Mouse (Mus musculus) ovary, postnatal 36 days (tissue): ENCODE measurements around the gene Matk.
A peak's percentile ranks its signal among the peaks of the same experiment; 100 is the strongest.

ENCODE experiments used
- DNase-seq: peaks from one replicate; pipeline ENCODE4 v3.0.0; 2022; ENCODE audit warnings: low spot score, mixed read lengths

Matk gene

DNA sequence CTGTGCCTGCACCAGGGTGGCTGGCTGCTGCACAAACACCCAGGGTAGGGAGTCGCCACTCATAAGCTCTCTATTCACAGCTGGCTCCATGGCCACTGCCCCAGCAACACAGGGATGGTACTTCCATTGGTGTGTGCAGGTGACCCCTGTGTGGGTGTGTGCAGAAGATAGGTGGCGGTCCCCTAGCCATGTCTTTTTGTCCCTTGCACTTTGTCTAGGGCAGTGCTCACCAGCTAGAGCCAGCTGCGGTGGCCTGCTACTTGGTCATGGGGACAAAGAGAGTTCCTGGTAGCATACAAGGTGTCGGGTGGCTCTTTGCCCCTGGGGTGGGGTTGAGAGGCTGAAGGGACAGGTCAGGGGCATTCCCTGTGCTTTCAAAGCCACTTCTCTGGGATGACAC is 8.6 kb upstream of the Matk start:
- DNase-seq, result no peak

- DNase-seq, result peak; percentile 77
Observed at GRCm38 (mm10) chr10:81244595-81244994, 8.1 kb upstream of the Matk start.

- DNase-seq, result no peak
Observed at GRCm38 (mm10) chr10:81245166-81245565, 7.6 kb upstream of the Matk start.

DNA sequence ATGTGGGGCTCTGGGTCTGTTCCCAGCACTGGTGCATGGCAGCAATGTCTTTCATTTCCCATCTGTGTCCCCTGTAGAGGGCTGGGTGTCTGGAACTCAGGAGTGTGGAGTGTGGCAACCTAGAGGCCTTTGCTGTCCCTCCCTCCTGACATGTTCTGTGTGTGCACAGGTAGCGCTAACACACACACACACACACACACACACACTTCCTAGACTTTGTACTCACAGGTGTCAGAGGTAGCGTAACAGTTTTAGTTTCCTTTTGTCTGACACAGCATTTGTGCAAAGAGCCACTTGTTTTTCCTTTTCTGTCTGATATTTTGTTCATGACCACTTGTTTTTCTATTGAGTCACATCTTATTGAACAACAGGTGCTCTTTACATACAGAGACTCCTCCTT is 4.9 kb upstream of the Matk start:
- no peak for DNase-seq

GRCm38 (mm10) chr10:81249442-81249841 is 3.3 kb upstream of the Matk start:
- no peak for DNase-seq

- no peak for DNase-seq
Observed at GRCm38 (mm10) chr10:81254886-81255285, 2.2 kb downstream of the Matk start.

- no peak for DNase-seq
Observed at GRCm38 (mm10) chr10:81257158-81258039, 4.7 kb downstream of the Matk start.

DNA sequence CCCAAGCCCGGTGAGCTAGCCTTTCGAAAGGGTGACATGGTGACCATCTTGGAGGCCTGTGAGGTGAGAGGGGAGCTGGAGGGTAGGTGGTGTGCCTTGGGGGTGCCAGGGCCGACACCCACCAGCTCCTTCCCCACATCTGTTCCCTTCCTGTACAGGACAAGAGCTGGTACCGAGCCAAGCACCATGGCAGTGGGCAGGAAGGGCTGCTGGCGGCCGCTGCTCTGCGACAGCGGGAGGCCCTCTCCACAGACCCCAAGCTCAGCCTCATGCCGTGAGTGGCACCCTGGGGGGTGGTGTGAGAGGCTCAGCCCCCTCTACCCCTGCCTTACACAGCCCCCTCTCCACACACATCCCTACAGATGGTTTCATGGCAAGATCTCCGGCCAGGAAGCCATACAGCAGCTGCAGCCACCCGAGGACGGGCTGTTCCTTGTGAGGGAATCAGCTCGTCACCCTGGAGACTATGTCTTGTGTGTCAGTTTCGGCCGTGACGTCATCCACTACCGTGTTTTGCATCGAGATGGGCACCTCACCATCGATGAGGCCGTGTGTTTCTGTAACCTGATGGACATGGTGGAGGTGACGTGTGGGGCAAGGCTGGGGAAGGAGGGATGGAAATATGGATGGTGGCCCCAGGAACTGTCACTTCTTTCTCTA is 6.6 kb downstream of the Matk start:
- no peak for DNase-seq

GRCm38 (mm10) chr10:81261025-81261424 is 8.3 kb downstream of the Matk start:
- no peak for DNase-seq

- no peak for DNase-seq
Observed at GRCm38 (mm10) chr10:81265540-81265939, 12.8 kb downstream of the Matk start.

DNA sequence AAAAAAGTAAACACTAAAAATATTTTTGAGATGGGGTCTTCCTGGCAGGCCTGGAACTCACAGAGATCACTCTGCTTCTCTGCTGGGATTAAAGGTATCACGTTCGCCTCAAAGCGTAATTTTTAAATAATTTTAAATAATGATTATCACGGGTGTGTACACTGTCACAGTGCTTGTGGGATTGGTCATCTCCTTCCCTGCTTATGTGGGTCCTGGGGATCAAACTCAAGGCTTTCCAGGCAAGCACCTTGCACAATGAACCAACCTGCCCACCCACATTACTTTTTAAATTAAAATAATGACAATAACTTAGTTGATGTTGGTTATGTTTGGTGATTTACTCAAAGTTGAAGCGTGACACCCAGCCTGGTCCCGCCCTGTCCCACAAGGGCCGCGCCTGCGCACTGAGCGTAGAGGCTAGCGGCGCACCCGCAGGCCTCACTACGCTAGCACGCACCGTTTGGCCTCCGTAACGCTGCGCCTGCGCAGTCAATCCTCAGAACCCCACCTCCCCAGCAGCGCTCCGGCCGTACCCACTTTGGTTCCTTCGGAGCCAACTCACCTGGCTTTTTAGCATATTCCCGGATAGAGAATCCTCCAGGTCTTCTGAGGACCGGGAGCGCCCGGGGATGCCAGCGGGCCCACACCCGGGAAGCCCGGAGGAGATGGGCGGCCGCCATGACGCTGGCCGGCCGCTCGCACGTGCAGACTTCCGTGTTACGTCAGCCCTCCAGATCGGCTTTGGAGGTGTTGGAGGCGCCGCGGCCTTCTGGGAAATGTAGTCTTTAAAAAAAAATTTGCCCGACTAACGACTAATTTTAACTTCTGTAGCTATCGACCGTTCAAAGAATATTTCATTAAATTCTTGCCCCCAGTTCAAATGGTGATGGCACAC is 13.7 kb downstream of the Matk start, which contains the start of the genes Mrpl54 and Apba3:
Mrpl54 (minus strand) TSS at position 724 of the 895 bp plus-strand sequence.
Apba3 (plus strand) TSS at position 750 of the 895 bp plus-strand sequence.
- peak; percentile 97 for DNase-seq

DNA sequence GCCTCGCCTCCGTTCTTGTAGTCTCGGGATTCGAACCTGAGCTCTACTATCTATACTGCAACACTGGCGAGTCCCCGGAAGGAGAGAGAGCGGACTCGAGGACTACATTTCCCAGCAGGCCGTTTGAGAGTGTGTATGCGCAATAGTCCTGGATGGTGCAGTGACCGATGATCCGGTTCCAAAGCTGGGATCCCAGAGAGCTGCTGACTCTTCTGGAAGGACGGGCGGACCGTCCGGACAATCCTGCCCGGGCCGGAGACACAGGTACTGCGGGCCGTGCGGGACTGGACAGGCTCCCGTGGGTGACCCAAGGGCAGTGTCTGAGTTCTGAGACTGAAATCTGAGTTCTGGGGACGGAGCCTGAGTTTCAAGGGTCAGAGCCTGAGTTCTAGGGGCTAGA is 15.3 kb downstream of the Matk start:
- DNase-seq, result peak; percentile 75

DNA sequence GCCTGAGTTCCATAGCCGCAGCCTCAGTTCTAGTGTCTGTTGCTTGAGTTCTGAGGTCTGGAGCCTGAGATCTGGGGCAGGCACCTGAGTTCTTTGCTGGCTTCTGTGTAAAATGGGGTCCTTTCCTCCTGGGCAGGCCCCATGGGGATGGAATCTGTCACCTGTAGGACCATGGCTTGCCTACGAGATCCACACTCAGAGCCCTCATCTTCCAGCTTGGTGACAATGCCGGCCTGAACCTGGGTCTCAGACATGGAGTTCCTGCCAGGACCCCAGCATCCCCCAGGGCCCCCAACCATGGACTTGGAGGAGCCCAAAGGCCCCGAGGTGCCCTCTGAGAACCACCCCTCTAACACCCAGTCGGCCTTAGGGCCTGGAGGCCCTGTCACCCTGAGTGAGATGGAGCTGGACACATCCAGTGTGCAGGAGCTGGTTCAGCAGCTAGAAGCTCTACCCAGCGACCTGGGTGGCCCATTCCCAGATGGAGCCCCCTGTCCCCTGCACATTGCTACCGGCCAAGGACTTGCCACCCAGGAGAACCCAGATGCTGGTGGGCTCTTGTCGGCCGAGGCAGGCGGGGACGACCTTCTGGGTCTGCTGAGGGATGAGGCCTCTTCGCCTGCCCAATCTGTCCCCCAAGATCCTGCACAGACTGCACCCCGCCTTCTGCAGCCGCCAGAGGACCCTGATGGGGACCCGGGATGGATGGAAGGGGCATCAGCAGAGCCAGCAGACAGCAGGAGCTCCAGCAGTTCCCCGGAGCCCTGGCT is 16.1 kb downstream of the Matk start:
- DNase-seq, result no peak

DNA sequence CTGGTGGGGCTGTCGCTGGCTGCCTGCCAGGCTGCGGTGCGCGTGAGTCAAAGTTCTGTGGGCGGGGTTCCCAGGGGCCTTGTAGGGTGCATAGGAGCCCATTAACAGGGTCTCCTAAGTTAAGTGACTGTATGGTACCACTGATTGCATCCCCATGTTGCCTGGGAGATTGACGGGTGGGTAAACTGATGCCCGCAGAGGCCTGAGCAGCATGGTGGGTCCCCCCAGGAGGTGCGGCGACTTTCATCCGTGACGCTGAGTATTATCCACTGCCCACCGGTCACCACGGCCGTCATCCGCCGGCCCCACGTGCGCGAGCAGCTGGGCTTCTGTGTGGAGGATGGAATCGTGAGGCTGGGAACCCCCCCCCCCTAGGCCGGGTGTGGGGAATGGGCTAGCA is 19.6 kb downstream of the Matk start:
- DNase-seq, result no peak

DNA sequence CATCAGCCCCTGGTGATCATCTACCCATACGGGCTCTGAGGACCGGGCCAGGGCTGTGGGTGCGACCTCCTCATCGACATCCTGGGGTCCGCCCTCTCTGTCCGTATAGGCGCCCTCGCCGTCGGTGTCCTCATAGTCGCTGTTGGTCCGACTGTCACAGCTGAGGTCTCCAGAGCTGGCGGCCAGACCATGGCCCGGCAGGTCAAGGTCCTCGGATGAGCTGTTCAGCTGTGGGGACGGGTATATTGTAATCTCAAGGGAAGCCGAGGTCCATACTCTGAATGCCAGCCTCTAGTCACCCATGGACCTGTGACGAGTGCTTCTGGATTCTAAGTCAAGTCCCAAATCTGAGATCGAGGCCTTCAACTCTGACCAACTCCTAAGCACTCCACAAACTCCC is 21.1 kb downstream of the Matk start:
- no peak for DNase-seq

- DNase-seq, result no peak
Observed at GRCm38 (mm10) chr10:81277676-81278075, 24.9 kb downstream of the Matk start.

GRCm38 (mm10) chr10:81279496-81279895 is 26.8 kb downstream of the Matk start:
- DNase-seq, result no peak

GRCm38 (mm10) chr10:81284189-81284588 is 31.5 kb downstream of the Matk start:
- DNase-seq, result no peak

- DNase-seq, result no peak
Observed at GRCm38 (mm10) chr10:81284719-81285118, 32.0 kb downstream of the Matk start.

DNA sequence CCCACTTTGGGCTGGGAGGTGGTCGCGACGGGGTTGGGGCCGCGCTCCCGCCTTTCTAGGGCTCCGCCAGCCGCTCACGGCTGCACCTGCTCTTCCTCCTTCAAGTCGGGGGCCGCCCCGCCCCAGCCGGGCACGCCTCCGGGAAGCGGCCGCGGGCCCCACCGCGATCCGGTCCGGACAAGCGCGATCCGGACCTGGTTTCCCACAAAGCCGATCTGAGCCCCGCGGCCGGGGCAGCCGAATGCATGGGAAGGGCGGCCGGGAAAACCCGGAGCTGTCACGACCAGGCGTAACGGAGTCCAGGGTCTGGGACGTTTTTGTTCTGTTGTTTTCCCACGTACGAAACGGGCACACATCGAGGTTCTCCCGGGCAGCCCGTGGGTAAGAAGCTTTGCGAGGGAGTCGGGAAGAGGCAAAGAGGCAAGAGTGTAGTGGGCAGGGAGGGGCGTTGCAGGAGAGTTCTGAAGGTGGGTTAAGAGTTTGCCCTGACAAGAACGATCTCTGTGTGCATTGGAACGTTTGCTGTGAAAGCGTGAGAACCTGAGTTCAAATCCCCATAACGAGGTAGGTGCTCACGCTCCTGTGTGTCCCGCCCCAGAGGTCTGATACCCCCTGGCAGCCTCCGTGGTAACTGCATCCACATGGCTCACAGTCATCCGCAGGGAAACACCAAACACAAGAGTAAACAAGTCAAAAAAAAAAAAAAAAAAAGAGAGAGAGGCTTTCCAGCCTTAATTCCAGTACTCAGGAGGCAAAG is 33.1 kb downstream of the Matk start:
- DNase-seq, result peak; percentile 92

- no peak for DNase-seq
Observed at GRCm38 (mm10) chr10:81286586-81286985, 33.9 kb downstream of the Matk start.
